Mouse (Mus musculus) kidney, adult 8-10 months (tissue): ENCODE results near the gene Opalin.
A peak's percentile ranks its signal among the peaks of the same experiment; 100 is the strongest.

Experiments used
- DNase-seq, 2 experiments: peaks; one replicate each; pipeline ENCODE4 v3.0.0; 2022

Gene Opalin

GRCm38 (mm10) chr19:41076906-41077305, at the start of gene Opalin:
Opalin (minus strand) TSS chr19:41077113.
- no peak for DNase-seq

- DNase-seq: no peak
Observed at GRCm38 (mm10) chr19:41123009-41123408, 46.1 kb upstream of the Opalin start.

- no peak for DNase-seq
Observed at GRCm38 (mm10) chr19:41119924-41120323, 43.0 kb upstream of the Opalin start.

GRCm38 (mm10) chr19:41118346-41118745, 41.4 kb upstream of the Opalin start:
- no peak for DNase-seq

GRCm38 (mm10) chr19:41117334-41117733, 40.4 kb upstream of the Opalin start:
- DNase-seq: no peak

GRCm38 (mm10) chr19:41114611-41115010, 37.7 kb upstream of the Opalin start:
- no peak for DNase-seq

- no peak for DNase-seq
Observed at GRCm38 (mm10) chr19:41113911-41114531, 37.1 kb upstream of the Opalin start.

GRCm38 (mm10) chr19:41112609-41113008, 35.7 kb upstream of the Opalin start:
- no peak for DNase-seq

- DNase-seq: no peak
Observed at GRCm38 (mm10) chr19:41109991-41110390, 33.1 kb upstream of the Opalin start.

GRCm38 (mm10) chr19:41109496-41109895, 32.6 kb upstream of the Opalin start:
- DNase-seq: no peak

GRCm38 (mm10) chr19:41108666-41109065, 31.8 kb upstream of the Opalin start:
- DNase-seq: no peak

- DNase-seq: no peak
Observed at GRCm38 (mm10) chr19:41107530-41107929, 30.6 kb upstream of the Opalin start.

GRCm38 (mm10) chr19:41104922-41105321, 28.0 kb upstream of the Opalin start:
- peak in 1 of 2 experiments; percentile 9 for DNase-seq

GRCm38 (mm10) chr19:41101390-41101789, 24.5 kb upstream of the Opalin start:
- DNase-seq: peak; percentile 9 to 18

GRCm38 (mm10) chr19:41100863-41101262, 23.9 kb upstream of the Opalin start:
- no peak for DNase-seq

- DNase-seq: no peak
Observed at GRCm38 (mm10) chr19:41097038-41097437, 20.1 kb upstream of the Opalin start.

GRCm38 (mm10) chr19:41091901-41092300, 15.0 kb upstream of the Opalin start:
- no peak for DNase-seq

- peak in 1 of 2 experiments; percentile 42 for DNase-seq
Observed at GRCm38 (mm10) chr19:41089833-41090232, 12.9 kb upstream of the Opalin start.

GRCm38 (mm10) chr19:41088491-41088890, 11.6 kb upstream of the Opalin start:
- DNase-seq: no peak

- DNase-seq: no peak
Observed at GRCm38 (mm10) chr19:41087901-41088300, 11.0 kb upstream of the Opalin start.

GRCm38 (mm10) chr19:41086700-41087099, 9.8 kb upstream of the Opalin start:
- peak; percentile 36 to 70 for DNase-seq

GRCm38 (mm10) chr19:41086289-41086688, 9.4 kb upstream of the Opalin start:
- DNase-seq: no peak

- no peak for DNase-seq
Observed at GRCm38 (mm10) chr19:41083646-41084045, 6.7 kb upstream of the Opalin start.

GRCm38 (mm10) chr19:41081589-41081988, 4.7 kb upstream of the Opalin start:
- no peak for DNase-seq

GRCm38 (mm10) chr19:41073746-41074455, 3.0 kb downstream of the Opalin start:
- DNase-seq: no peak
